Mouse (Mus musculus): ENCODE results near the gene Clec16a.

Clec16a gene

DNA sequence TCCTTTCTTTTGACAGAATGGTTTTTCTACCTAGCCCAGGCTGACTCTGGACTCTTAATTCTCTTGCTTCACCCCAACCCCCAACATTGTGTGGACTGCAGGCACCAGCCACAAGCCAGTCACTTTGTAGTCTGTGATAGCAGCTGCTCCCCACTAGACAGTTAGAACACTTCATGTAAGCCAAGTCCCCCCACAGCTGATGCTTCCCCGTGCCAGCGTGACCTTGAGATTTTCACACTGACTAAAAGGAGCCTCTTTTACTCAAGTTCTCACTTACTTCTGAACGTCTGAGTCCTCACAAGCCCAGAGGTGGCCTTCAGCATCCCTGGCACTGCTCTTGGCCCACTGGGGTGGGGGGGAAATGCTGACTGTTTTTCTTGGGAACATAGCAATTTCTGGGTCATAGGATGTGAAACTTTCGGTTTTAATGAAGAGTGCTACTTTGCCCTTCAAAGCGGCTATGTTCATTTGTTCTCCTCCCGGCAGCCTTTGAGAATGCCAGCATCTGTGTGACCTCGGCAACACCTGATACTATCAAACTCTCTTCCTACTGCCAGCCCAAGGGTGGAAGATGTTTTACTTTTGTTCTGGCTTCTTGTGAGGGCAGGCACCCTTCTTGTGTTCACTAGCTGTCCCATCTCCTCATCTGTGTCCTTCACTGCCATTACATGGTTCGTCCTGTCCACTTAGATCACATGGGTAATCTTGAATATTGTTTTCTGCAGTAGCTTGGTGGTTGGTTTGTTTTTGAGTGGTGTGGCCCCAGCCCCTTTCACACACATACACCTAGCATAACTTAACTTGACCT is 138.3 kb downstream of the Clec16a start:
- no peak for DNase-seq

DNA sequence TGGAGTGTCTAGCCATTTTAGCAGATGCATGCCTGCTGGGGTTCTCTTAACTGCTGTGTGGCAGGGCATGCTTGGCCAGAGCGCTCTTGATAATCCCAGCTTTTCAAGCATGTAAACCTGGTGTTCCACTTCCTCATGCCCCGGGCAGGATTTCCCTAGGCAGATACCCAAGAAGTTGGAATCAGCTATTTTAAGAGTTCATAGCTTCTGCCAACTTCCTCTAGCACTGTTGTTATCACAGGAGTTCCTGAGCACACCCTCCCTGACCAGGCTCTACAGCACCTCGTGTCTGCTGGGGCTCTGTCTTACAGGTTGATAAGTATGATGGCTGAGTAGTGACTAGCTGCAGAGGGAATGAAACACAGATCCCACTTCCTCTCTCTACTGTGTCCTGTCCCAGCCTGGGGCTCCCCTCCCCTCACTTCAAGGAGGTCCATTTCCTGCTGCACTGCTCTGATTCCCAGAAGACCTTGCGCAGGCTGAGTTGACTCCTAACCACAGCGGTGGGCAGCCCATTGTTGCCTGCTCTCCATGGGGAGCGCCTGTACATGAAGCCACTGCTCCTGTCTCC is 144.7 kb downstream of the Clec16a start:
- DNase-seq: peak; percentile 25 to 46

DNA sequence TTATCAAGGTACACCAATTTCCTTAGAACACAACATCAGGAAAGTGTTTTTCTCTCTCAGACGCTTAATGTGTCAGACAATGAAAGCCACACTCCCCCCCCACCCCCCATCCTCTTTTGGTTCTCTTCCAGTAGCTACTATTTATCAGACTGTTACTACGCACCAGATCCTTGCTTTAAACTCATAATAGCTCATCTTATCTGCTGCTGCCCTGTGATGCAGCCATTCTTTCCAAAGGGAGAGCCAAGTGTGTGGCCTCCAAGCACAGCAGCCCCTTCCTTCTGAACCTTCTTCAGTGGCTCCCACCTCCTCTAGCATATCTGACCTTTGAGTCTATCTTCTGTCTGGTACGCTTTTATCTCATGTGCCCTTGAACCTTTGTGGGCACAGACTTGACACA is 145.3 kb downstream of the Clec16a start:
- DNase-seq: no peak

DNA sequence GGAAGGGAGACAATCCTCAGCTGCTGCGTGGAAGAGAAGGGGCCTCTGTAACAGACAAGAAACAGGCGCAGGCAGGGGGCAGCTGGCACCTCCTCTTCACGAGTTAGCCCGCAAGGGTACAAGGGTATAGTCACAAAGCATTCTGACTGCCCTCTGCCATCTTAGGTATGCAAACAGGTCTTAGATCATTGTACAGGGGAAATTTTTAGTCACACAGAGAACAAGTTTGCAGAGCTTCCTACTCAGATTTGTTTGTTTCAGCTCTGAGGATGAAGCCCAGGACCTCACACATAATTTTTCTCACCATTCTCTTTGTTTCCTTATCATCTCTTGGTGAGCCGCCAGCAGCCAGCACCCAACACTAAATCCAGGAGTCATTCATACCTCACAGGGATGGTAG is 146.6 kb downstream of the Clec16a start:
- DNase-seq: no peak

DNA sequence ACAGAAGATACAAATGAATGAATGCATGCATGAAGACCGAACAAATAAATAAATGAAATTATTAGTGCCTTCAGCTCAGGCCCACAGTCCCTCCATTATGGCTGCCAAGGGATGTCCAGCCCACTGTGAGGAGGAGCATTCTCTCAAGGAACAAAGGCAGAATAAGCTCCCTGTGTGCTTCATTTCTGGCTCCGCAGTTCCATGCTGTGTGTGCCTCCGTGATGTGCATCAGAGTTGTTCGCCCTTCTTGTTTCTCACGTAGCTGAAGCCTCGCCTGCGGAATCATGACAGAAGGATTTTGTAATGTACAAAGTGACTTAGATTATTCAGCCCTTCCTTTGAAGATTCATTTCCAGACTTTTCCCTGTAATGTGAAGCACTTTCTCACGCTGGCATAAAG is 147.7 kb downstream of the Clec16a start:
- DNase-seq: no peak

DNA sequence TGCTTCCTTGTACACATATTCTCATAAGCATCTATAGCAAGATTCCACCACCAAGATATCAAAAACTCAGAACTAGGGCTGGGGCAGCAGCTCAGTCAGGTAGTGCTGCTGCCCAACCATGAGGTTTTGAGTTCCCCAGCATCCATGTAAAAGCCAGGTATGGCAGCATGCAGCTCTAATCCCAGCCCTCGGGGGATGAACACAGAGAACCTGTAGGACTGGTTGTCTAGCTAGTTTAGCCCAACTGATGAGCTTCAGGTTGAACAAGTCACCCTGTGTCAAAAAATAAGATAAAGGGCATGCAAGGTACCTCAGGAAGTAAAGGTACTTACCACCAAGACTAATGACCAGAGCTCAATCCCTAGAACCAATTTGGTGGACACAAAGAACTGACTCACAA is 148.3 kb downstream of the Clec16a start:
- DNase-seq: no peak

DNA sequence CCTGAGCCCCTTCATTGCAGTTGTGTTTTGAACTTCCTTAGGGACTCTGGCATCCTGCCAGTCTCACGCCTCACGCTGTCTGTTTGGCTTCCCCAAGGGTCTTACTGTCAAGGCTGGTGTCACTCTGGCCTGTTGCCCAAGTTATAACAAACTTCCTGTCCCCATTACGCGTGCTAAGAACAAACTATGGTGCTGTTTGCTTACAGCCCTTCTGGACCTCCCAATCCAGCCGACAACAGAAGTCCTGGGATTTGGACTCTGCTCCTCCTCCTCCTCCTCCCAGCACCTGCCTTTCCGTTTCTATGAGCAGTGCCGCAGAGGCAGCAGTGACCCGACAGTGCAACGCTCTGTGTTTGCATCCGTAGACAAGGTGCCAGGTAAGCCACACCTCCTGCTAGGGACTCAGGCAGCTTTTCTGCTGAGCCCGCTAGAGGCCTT is 149.3 kb downstream of the Clec16a start:
- DNase-seq: peak; percentile 36 to 64

DNA sequence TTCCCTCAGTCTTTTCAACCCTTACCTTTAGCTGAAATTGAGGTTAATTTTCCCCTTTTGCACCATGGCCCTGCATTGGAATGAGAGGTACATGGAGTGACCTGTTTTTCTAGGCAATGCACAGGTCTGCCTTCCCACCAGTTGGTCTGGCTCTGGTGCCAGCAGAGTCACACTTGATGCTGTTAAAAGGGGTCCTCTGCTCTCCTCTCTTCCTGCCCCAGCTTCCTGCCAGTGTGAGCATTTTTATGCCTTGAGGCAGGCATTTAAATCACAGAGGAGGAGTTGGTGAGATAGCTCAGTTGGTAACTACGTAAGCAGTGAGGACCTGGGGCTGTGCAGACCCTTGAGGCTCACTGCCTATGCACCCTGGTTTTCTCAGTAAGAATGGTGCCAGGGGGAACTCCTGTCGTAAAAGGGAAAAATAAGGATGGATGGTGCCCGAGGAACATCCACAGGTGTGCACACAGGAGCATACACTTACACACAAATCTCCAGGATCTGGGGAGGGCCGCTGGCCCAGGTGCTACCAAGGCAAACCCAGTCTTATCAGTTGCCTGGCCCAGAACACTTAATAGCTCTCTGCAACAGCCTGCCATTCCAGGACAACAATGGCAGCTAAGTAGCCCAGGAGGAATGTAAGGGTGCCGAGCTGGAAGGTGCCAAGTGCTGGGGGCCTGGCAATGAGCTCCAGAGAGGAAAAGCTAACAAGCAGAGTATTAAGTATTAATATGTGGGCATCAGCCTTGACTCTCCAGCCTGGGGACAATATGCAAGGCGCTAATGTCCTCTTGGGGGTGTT is 152.9 kb downstream of the Clec16a start:
- peak; percentile 38 to 59 for DNase-seq

DNA sequence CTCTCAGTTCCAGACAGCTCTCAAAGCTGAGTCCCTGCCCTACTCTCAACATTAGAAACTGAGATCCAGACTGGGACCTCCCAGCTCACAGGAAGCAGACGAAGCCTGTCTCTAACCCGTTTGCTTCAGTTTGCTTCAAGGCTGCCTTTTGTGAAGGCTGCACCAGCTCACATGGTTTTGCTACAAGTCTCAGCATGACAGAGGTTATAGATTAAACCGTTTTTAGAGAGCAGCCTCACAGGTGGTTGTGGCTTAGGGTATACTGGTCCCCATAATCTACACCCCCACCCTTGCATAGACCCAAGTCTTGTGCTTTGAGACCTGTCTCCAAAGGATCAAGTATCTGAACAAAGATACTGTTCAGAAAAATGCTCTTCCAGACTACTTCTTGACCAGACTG is 154.2 kb downstream of the Clec16a start:
- DNase-seq: no peak

DNA sequence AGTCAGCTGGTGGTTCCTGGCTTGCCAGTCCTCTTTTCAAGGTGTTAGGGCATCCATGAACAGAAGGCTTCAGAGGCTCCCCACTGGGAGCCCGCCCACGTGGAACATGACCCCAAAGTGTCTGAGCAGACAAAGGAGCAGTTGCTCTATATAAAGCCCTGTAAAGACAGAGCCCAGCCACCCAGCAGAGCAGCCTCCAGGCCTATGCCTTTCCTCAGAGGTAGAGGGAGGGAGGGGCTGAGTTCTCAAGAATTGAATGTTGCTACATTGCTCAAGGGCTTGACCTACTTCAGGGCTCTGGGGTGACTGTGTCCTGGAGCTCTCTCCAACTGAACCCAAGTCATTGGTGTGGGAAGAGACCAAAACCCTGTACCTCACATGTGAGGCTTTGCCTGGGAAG is 155.0 kb downstream of the Clec16a start:
- DNase-seq: peak; percentile 32 to 55

DNA sequence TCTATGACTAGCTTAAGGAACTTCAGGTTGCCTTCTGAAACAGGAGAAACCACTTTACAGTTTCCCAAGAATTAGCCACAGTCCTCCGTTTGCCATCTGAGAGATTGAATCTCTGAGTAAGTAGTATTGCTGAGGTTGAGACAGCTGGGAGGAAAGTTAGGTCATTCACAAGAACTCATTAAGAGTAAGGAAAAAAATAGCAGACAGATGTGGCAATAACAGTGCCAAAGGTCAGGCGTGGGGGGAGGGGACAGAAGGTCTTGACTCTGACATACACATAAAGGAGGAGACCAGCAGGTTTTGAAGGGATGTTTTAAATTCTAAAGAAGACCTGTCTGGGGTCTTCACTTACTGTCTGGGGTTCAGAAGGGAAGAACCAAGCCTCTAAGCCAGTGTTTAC is 157.3 kb downstream of the Clec16a start:
- peak; percentile 35 to 51 for DNase-seq

DNA sequence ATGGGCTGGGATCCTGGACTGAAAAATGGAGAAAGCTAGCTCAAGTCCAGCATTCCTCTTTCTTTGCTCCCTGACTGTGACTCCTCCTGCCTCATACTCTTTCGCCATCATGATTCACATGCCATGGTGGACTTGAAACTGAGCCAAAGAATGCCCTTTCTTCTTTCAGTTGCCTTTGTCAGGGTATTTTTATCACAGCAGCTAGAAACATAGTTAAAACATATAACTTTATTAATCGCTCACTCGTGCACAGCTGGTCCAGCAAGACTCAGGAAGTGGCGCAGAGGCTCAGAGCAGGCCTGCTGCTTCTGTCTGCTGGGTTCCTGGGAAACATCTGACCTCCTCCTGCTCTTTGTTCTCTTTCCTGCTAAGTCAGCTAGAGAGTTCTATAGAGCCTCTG is 158.8 kb downstream of the Clec16a start:
- DNase-seq: no peak

DNA sequence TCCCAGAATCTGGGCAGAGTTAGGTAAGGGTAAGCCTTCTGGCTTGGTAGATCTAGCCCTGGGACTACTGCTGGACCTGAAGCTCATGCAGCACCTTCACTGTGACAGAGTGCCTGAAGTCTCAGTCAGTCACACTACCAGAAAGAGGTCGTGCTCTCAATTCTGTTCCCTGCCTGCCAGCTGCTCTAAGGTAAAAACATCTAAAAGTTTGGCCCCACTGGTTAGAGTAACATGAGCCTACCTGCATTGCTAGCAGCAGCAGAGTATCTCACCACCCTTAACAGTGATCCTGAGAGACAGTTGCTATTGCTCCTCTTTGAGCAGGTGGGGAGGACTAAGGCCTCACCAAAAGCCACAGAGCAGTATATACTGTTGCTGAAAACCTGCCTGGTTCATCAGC is 160.3 kb downstream of the Clec16a start:
- DNase-seq: no peak

DNA sequence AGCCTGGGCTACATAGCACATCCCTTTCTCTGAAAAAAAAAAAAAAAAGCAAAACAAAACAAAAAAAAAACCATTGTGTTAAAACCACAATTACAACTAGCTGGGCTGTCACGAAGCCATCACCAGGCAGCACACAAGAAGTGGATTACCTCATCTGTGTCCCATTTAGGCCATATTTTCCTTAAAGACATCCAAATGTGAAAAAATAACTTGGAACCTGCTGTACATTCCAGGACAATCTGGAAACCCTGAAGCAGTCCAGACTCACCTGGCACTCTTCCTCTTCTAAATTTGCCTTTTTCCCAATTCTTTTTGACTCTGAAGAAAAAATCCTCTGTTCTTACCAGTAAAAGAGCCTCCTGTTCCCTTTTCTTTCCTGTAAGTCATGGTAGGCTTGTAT is 166.4 kb downstream of the Clec16a start:
- no peak for DNase-seq

DNA sequence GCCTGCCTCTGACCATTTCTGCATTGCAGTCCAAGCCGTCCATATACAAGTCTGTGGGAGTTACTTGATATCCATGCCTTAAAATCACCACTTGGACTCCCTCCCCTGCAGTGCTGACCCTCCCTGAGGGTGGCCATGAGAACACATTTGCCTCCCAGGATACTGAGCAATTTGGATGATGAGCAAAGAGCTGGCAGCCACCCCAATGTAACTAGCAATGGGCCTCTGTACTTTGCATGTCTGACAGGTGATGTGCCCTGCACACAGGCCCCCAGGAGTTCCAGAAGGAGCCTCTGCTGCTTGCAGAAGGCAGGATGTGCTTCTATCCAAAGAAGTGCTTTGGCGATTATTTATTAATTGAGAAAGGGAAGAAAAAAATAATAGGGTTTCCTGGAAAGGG is 167.9 kb downstream of the Clec16a start:
- no peak for DNase-seq

DNA sequence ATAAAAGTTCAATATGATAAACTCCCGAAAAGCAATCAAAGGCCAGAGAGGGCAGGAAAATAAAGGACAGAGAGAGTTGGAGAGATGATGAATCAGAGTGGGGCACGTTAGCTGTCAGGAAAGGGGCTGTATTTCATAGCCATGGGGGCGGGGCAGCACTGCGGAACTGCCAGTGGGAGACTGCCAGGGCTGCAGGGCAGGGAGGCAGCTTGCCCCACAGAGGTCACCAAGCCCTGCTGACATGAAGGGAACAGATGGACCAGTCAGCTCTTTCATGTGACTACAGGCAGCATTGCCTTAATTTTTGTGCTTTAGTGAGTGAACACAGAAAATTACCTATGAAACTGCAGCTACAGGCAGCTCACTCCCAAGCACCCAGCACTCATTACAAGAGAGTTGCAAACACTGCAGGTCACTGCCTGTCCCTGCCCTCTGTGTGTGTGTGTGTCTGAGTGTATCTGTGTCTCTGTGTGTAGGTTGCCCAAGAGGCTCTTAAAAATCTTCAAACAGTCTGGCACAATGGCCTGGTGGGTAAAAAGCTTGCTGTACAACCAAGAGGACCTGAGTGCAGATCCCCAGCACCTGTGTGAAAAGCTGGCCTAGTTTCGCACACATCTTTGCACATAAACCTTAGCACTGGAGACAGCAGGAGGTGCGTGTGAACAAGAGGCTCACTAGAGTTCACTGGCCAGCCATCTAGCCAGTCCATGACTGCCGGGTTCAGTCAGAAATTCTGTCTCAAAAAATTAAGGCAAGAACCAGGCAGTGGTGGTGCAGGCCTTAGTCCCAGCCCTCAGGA is 168.5 kb downstream of the Clec16a start:
- peak in 1 of 2 experiments; percentile 26 for DNase-seq

DNA sequence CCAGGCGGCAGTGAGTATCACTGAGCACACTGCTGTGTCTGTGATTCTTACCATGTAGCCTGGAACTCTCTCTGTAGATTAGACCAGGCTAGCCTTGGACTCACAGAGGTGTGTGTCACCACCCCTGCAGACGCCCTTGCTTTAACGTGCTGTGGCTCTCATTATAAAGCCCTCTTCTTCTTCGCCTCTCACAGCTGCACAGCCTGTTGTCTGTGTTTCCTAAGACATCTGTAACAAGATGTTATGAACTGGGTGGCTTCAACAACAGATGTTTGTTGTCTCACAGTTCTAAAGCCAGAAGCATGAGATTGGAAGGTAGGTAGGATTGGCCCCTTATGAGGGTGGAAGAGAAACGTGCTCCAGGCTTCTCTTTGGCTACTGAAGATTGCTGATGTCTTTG is 170.1 kb downstream of the Clec16a start:
- no peak for DNase-seq

DNA sequence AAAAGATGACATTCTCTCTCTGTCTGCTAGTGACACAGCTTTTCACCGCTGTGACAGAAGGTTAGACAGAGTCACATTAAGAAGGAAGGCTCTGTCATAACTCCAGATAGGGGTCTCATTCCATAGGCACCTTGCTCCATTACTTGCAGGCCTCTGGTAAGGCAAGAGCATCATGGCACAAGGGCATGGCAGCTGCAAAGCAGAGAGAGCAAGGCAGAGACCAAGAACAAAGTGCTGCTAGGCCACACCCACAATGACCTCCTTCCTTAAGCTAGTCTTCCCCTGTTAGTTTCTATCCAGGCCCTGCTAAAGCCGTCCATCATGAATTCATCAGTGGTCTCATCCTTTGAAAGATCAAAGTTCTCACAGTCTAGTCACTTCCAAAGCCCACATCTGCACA is 170.5 kb downstream of the Clec16a start:
- no peak for DNase-seq

DNA sequence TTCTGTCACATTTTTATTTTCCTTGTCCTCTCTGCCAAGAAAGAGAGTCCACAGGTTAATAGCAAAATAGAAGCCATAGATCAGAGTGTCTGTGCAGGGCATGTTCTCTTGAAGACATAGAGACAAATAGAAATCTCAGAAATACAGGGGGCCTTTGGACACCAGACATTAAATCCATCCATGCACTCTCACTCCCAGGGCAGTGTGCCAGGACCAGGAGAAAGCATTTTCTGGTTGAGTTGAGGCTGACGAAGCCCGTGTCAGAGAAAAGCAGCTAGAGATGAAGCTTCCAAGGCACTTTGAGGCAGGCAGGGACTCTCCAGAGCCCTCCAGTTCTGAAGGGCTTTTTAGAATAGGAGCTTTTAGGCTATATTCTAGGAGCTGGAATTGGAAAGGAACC is 171.6 kb downstream of the Clec16a start:
- no peak for DNase-seq

DNA sequence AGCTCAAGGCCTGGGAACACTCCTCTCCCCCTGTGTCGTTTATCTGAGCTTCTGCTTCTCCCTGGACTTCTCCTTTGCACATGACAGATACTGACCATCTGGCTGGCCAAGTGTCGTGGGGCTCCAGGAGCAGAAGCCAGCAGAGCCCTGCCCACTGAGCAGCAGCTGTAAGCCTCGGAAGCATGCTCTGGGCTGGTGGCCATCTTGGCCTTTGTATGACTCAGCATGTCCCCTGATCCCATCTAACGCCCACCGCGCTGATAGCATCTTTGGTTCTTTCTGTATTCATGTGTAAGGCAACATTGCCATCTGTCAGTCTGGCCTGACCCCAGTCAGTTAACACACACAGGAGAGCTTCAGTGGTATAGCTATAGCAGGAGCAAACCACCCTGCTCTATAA is 174.8 kb downstream of the Clec16a start:
- no peak for DNase-seq

DNA sequence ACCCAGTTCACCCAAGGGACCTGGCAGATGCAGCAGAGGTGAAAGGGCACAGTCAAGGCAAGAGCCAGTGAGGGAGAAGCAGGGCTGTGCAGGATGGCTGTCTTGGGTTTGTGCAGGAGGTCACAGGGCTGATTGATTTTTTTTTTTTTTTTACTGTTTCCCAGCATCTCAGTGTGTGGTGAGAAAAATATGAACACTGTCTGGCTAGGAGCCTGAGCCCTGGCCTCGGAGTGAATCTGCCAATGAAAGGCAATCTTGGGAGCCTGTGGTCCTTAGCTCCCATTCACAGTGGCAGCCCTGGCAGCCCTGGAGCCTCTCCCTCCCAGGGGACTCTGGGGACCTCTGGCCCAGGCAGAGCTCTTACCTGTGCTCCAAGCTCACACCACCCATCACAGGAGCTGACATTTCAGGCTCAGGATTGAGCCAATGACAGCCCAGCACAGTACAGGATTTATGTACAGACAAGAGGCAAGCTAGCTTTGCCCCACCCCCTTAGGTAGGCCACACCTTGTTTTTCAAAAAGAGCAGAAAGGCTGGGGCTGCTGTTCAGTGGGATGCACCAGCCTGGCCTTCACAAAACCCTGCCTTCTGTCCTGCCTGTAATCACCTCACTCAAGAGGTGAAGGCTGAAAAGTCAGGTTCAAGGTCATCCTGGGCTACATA is 177.9 kb downstream of the Clec16a start:
- DNase-seq: no peak
